Mouse (Mus musculus) MEL (cell line): ENCODE measurements at regions not wholly inside any gene's neighbourhood (a gene's known extent, or its start where the extent isn't known, plus 50 kb on each side); places are given as distances from the start of the nearest gene placed in this dataset.

Source experiments
- DNase-seq: peaks from one replicate; pipeline ENCODE4 v3.0.0; 2011; ENCODE audit warnings: low read depth, low spot score
- H3K27ac ChIP-seq: 2 replicates; pipeline ENCODE4 v1.5.1; 2012; ENCODE audit warnings: low read depth, mild to moderate bottlenecking, control low read depth, low read length, moderate library complexity; ENCODE audit not compliant: control insufficient read depth
- H3K27me3 ChIP-seq, 2 experiments: fragments of 150-350 bp in 1 of 2; sonication (generic) in 1 of 2; 2 replicates each; pipeline ENCODE4 v1.6.1; 2012; ENCODE audit warnings: low read length in 2 of 2, mild to moderate bottlenecking in 2 of 2, improper control_type of control experiment in 1 of 2, moderate library complexity in 1 of 2; ENCODE audit not compliant: insufficient read depth in 2 of 2, control insufficient read depth in 1 of 2
- H3K36me3 ChIP-seq, 2 experiments: 2 replicates each; pipeline ENCODE4 v1.6.1; 2012 to 2014; ENCODE audit warnings: low read length in 2 of 2, improper control_type of control experiment in 1 of 2, inconsistent platforms in 1 of 2, mild to moderate bottlenecking in 1 of 2; ENCODE audit not compliant: insufficient read depth in 2 of 2, control insufficient read depth in 1 of 2
- H3K4me1 ChIP-seq, 2 experiments: fragments of 150-350 bp in 1 of 2; sonication (generic) in 1 of 2; 2 replicates each; pipeline ENCODE4 v1.6.1; 2012; ENCODE audit warnings: low read length in 2 of 2, improper control_type of control experiment in 1 of 2, mild to moderate bottlenecking in 1 of 2; ENCODE audit not compliant: insufficient read depth in 2 of 2, control insufficient read depth in 1 of 2
- H3K4me3 ChIP-seq, 2 experiments: fragments of 150-350 bp in 1 of 2; sonication (generic) in 1 of 2; 2 replicates each; pipeline ENCODE4 v1.5.1; 2012; ENCODE audit warnings: low read depth in 2 of 2, low read length in 2 of 2, mild to moderate bottlenecking in 2 of 2, moderate library complexity in 2 of 2, control low read depth in 1 of 2, improper control_type of control experiment in 1 of 2; ENCODE audit not compliant: control insufficient read depth in 1 of 2, insufficient read depth in 1 of 2
- H3K79me2 ChIP-seq: 2 replicates; pipeline ENCODE4 v1.6.1; 2012; ENCODE audit warnings: mild to moderate bottlenecking, low read length, moderate library complexity; ENCODE audit not compliant: control insufficient read depth, poor library complexity, insufficient read depth
- H3K9ac ChIP-seq: 2 replicates; pipeline ENCODE4 v1.6.1; 2012; ENCODE audit warnings: low read depth, mild to moderate bottlenecking, control low read depth, low read length, moderate library complexity; ENCODE audit not compliant: control insufficient read depth, poor library complexity, severe bottlenecking
- H3K9me3 ChIP-seq: fragments of 150-350 bp; sonication (generic); replicated peaks from 2 replicates; pipeline ENCODE4 v1.6.1; 2012; ENCODE audit warnings: mild to moderate bottlenecking, low read length, improper control_type of control experiment, moderate library complexity; ENCODE audit not compliant: insufficient read depth
- CHD1 ChIP-seq: IDR thresholded peaks from 2 replicates; pipeline ENCODE4 v1.6.1; 2012; ENCODE audit warnings: low read depth, mild to moderate bottlenecking, inconsistent platforms, low read length, improper control_type of control experiment
- E2F4 ChIP-seq: IDR thresholded peaks from 2 replicates; pipeline ENCODE4 v1.6.1; 2011; ENCODE audit warnings: low read depth, low read length, improper control_type of control experiment, borderline replicate concordance
- ETS1 ChIP-seq: IDR thresholded peaks from 2 replicates; pipeline ENCODE4 v1.6.1; 2012; ENCODE audit warnings: low read depth, mild to moderate bottlenecking, inconsistent platforms, low read length, improper control_type of control experiment, moderate library complexity
- GABPA ChIP-seq: IDR thresholded peaks from 2 replicates; pipeline ENCODE4 v1.6.1; 2012; ENCODE audit warnings: low read depth, mild to moderate bottlenecking, inconsistent platforms, low read length, improper control_type of control experiment, moderate library complexity
- GATA1 ChIP-seq: IDR thresholded peaks from 2 replicates; pipeline ENCODE4 v1.6.1; 2011; ENCODE audit warnings: low read depth, low read length, improper control_type of control experiment
- JUND ChIP-seq: IDR thresholded peaks from 2 replicates; pipeline ENCODE4 v1.6.1; 2011; ENCODE audit warnings: low read depth, mild to moderate bottlenecking, improper control_type of control experiment, low read length
- KAT2A ChIP-seq: conservative IDR thresholded peaks from 2 replicates; pipeline ENCODE4 v1.6.1; 2012; ENCODE audit warnings: low read depth, low read length, improper control_type of control experiment, inconsistent platforms
- MAX ChIP-seq: IDR thresholded peaks from 2 replicates; pipeline ENCODE4 v1.6.1; 2011; ENCODE audit warnings: low read length, improper control_type of control experiment
- MEF2A ChIP-seq: IDR thresholded peaks from 2 replicates; pipeline ENCODE4 v1.6.1; 2014; ENCODE audit warnings: low read depth, mild to moderate bottlenecking, inconsistent platforms, low read length, improper control_type of control experiment; ENCODE audit not compliant: poor library complexity, insufficient replicate concordance, severe bottlenecking; ENCODE audit errors: extremely low read depth
- MYB ChIP-seq: IDR thresholded peaks from 2 replicates; pipeline ENCODE4 v1.6.1; 2011; ENCODE audit warnings: mild to moderate bottlenecking, low read depth, low read length, improper control_type of control experiment
- POLR2A ChIP-seq, 2 experiments: IDR thresholded peaks; 2 replicates each; pipeline ENCODE4 v1.6.1; 2011 to 2012; ENCODE audit warnings: low read length in 2 of 2, mild to moderate bottlenecking in 2 of 2, control low read depth in 1 of 2, improper control_type of control experiment in 1 of 2, low read depth in 1 of 2, moderate library complexity in 1 of 2; ENCODE audit not compliant: control insufficient read depth in 1 of 2, insufficient read depth in 1 of 2, poor library complexity in 1 of 2
- POLR2AphosphoS5 ChIP-seq: IDR thresholded peaks from 2 replicates; pipeline ENCODE4 v1.6.1; 2012; ENCODE audit warnings: low read depth, borderline replicate concordance, mild to moderate bottlenecking, inconsistent platforms, low read length, moderate library complexity, mixed read lengths
- RAD21 ChIP-seq: IDR thresholded peaks from 2 replicates; pipeline ENCODE4 v1.6.1; 2011; ENCODE audit warnings: mild to moderate bottlenecking, low read depth, low read length, improper control_type of control experiment
- SIN3A ChIP-seq: IDR thresholded peaks from 2 replicates; pipeline ENCODE4 v1.6.1; 2012; ENCODE audit warnings: low read length, improper control_type of control experiment, inconsistent platforms
- TCF12 ChIP-seq: IDR thresholded peaks from 2 replicates; pipeline ENCODE4 v1.6.1; 2014; ENCODE audit warnings: low read depth, mild to moderate bottlenecking, inconsistent platforms, low read length, improper control_type of control experiment, moderate library complexity
- UBTF ChIP-seq: IDR thresholded peaks from 2 replicates; pipeline ENCODE4 v1.6.1; 2012; ENCODE audit warnings: low read depth, mild to moderate bottlenecking, inconsistent platforms, low read length, improper control_type of control experiment, moderate library complexity, borderline replicate concordance; ENCODE audit not compliant: insufficient read depth
- USF1 ChIP-seq: IDR thresholded peaks from 2 replicates; pipeline ENCODE4 v1.6.1; 2014; ENCODE audit warnings: low read depth, mild to moderate bottlenecking, inconsistent platforms, low read length, improper control_type of control experiment, moderate library complexity
- ZKSCAN1 ChIP-seq: IDR thresholded peaks from 2 replicates; pipeline ENCODE4 v1.6.1; 2012; ENCODE audit warnings: low read depth, mild to moderate bottlenecking, inconsistent platforms, low read length, improper control_type of control experiment, moderate library complexity
- ZMIZ1 ChIP-seq: IDR thresholded peaks from 2 replicates; pipeline ENCODE4 v1.6.1; 2012; ENCODE audit warnings: low read depth, mild to moderate bottlenecking, inconsistent platforms, low read length, improper control_type of control experiment, moderate library complexity

DNA sequence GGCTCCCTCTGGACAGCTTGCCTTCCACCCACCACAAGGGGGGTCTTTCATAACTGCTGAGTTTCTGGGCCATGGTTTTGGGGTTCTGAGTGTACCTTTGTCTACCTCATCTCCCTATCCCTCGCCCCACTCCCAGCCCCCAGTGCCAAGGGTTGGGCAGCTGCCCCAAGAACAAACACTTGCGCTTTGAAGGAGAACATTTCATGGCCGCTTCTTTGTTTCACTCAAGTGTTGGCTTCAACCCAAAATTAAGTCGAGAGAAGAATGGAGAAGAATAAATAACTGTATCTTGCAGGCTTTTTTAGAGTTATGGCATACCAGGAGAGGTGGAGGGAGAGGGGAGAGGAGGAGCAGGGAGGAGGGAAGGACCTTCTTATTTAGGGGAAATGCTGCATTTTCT is 216.5 kb upstream of the Cadm1 start:
- Histone ChIP-seq H3K27ac (no peak overlapping the region), H3K27me3 (no peaks in the 10 kb centered on the region), H3K9me3 (no peaks in the 10 kb centered on the region), H3K36me3 (peaks cover 0 to 5% of the 10 kb centered on the region in 2 experiments; a peak in 2 of 4 replicates), H3K9ac (no peak overlapping the region), H3K4me1 (peaks cover 5 to 6% of the 10 kb centered on the region in 2 experiments), H3K4me3 (no peak overlapping the region), H3K79me2 (no peaks in the 10 kb centered on the region)
- TF ChIP-seq GABPA, result no peak
- TF ChIP-seq GATA1, result no peak
- TF ChIP-seq E2F4, result no peak
- TF ChIP-seq MYB, result no peak
- no peak for TF ChIP-seq ZMIZ1
- TF ChIP-seq JUND, result no peak
- no peak for TF ChIP-seq MEF2A
- no peak for DNase-seq

DNA sequence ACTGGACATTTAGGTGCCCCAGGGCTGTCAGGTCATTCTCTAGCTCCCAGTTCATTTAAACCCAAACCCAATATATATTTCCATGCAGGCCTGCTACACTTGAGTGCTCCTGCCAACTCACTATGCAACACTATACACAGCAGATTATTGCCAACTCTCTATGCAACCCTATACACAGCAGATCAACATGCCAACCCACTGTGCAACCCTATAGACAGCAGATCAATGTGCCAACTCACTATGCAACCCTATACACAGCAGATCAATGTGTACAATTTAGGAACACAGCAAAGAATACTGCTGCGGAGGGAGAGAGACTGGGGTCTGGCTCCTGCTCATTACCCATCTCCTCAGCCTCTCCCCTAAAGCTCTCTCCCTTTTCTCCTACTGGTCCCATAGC is 215.7 kb upstream of the Cadm1 start:
- Histone ChIP-seq H3K79me2 (no peaks in the 10 kb centered on the region), H3K9ac (no peak overlapping the region), H3K27me3 (no peaks in the 10 kb centered on the region), H3K36me3 (no peaks in the 10 kb centered on the region), H3K27ac (no peak overlapping the region), H3K4me3 (no peak overlapping the region), H3K9me3 (no peaks in the 10 kb centered on the region), H3K4me1 (no peaks in the 10 kb centered on the region)
- no peak for DNase-seq
- TF ChIP-seq POLR2A (IDR thresholded peaks at IDR 0.05; ENCODE audit: control insufficient read depth in 1 of 2, insufficient read depth in 1 of 2, low read depth in 1 of 2, low read length in 2 of 2, poor library complexity in 1 of 2) (no peak), MEF2A (no peak), CHD1 (no peak), KAT2A (no peak), ZKSCAN1 (no peak), POLR2AphosphoS5 (no peak), ETS1 (no peak), RAD21 (no peak), USF1 (no peak), UBTF (no peak), SIN3A (no peak), GABPA (no peak), TCF12 (no peak), MAX (no peak)
